Mouse (Mus musculus): Measurements from ENCODE around the gene Cox15.
A peak's percentile ranks its signal among the peaks of the same experiment; 100 is the strongest.

The Cox15 gene

DNA sequence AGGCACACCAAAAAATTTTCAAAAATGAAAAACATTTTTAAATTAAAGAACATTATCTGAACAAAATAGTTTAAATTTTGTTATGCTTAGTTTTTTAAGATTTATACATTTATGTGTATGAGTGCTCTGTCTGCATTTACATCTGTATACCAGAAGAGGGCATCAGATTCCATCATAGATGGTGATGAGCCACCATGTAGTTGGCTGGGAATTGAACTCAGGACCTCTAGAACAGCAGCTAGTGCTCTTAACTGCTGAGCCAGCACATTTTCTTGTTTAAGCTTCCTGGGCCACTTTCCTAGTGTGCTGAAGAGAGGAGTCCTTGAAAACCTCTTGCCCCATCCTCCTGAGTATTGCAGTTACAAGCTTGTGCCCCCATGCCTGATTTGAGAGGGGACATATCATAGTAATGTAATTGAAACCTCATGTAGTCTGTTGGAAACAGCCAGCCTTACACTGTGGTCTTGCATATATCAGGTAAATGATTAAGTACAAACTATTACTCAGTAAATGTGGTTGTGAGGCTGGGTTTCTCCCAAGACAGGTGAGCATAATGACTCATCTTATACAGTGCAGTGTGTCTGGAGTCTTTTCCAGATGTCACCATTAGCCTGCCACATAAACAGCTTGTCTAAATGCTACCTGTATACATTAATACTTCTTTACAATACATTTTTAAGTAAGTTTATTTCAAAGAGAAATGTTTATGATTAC is 8.9 kb upstream of the Cox15 start:
- no peak for DNase-seq

- DNase-seq, result peak; percentile 89 to 90
Measured at GRCm38 (mm10) chr19:43760504-43760903, 7.7 kb upstream of the Cox15 start.

DNA sequence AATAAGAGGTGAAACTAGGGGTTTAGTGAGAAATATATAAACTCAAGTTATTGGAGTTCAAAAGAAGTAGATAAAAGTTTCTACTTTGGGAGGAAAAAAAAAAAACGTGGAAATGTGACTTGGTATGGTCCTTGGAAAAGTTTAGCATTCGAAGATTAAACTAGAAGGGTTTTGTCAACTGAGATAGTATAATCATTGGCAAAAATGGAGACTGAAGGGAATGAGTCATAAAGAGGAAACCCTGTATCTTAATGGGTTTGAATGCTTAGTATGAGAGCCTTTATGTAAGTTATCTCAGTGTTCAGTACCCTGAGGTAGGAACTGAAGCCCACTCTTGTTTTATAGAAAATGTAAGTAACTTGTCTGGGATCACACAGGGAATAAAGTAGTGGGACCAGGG is 2.1 kb upstream of the Cox15 start:
- no peak for DNase-seq

- no peak for DNase-seq
Measured at GRCm38 (mm10) chr19:43754237-43754636, 1.4 kb upstream of the Cox15 start.

- peak; percentile 92 to 95 for DNase-seq
Measured at GRCm38 (mm10) chr19:43753226-43753835, 531 bp upstream of the Cox15 start.

GRCm38 (mm10) chr19:43750008-43750407 is 2.8 kb downstream of the Cox15 start:
- DNase-seq, result no peak

DNA sequence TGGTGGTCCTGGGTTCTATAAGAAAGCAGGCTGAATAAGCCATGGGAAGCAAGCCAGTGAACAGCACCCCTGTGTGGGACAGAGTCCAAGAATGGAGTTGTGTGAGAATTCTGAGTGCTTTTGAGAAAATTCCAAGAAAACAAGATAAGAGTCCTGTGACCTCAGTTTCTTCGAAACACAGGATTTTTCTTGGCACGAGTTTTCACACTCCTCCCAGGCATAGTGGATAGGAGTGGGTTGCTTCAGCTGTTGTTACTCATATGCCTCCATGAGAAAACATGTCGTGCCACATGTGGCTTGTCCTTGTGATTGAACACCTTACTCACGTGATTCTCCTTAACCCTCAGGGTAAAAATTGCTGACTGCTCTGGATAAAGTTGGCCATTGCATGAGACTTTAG is 4.9 kb downstream of the Cox15 start:
- no peak for DNase-seq

- DNase-seq, result no peak
Measured at GRCm38 (mm10) chr19:43745740-43746139, 7.1 kb downstream of the Cox15 start.

GRCm38 (mm10) chr19:43743401-43743800 is 9.4 kb downstream of the Cox15 start:
- no peak for DNase-seq

- no peak for DNase-seq
Measured at GRCm38 (mm10) chr19:43738409-43738808, 14.4 kb downstream of the Cox15 start.

GRCm38 (mm10) chr19:43731157-43731556 is 21.6 kb downstream of the Cox15 start:
- no peak for DNase-seq

DNA sequence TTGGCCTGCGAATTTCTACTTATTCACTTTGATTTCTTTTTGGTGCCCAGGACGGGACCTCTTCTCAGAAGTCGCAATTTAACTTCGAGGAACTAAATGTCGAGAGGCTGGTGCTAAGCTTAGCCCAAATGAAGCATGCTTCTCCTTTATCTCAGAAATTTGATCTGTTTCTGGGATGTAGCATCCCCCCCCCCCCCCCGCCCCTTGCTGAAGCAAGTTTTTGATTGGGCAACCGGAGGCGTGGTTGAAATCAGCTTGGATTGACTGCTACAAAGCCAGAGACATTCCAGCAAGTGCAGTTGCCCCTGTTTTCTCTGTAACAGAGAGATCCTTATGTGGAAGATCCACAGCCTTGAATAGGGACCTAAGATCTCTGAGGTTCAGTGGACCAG is 22.8 kb downstream of the Cox15 start:
- DNase-seq, result peak in 1 of 2 experiments; percentile 35

- peak; percentile 37 to 63 for DNase-seq
Measured at GRCm38 (mm10) chr19:43729296-43730036, 23.3 kb downstream of the Cox15 start.

GRCm38 (mm10) chr19:43726510-43727146 is 26.2 kb downstream of the Cox15 start:
- no peak for DNase-seq

- DNase-seq, result no peak
Measured at GRCm38 (mm10) chr19:43724821-43725220, 28.0 kb downstream of the Cox15 start.

DNA sequence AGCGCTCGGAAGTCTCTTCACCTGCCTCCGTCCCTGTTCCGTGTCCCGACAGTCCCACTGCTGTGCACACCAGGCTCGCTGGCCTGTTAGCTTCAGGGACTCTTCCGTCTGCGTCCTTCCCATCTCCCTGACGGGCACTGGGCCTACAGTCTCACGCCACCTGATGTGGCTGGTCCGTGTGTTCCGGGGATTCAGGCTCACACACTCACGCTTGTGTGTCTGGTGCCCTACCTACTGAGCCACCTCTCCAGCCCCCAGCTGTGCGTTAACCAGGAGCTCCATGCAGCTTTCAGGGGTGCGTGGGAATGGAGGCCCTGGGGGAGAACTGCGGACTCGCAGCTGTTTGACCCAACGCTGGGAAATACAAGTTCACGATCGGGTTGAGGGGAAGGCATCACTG is 28.6 kb downstream of the Cox15 start:
- DNase-seq, result no peak

DNA sequence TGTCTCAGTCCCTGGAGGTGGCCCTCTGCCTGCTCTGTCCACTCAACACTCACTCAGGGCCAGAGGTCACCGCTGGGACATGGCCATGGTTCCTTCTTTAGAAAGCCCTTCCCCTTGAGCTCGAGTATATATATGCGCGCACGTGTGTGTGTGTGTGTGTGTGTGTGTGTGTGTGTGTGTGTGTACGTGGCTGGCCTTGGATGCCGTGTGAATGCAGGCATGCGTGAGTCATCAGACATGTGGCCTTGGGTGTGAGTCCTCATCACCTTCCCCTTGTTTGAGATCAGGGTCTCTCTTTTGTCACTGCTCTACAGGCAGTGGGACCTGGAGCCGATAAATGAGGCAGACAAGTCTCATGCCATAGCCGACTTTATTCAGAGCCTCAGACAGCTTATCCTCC is 29.3 kb downstream of the Cox15 start:
- DNase-seq, result no peak

GRCm38 (mm10) chr19:43722891-43723290 is 29.9 kb downstream of the Cox15 start:
- DNase-seq, result no peak

- DNase-seq, result no peak
Measured at GRCm38 (mm10) chr19:43720061-43720460, 32.7 kb downstream of the Cox15 start.

DNA sequence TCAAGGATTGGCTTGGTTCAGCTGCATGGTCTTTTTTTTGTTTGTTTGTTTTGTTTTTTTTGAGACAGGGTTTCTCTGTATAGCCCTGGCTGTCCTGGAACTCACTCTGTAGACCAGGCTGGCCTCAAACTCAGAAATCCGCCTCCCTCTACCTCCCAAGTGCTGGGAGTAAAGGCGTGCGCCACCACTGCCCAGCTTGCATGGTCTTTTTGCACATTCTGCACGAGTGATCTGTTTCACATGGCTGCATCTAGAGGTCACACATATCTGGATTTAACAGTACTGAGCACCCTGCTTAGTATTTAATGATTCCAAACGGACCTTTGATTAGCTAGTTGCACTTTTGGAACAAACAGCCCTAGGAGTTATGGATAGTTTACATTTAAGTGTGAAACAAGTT is 40.8 kb downstream of the Cox15 start:
- peak in 1 of 2 experiments; percentile 27 for DNase-seq

- peak in 1 of 2 experiments; percentile 26 for DNase-seq
Measured at GRCm38 (mm10) chr19:43711159-43711916, 41.5 kb downstream of the Cox15 start.

DNA sequence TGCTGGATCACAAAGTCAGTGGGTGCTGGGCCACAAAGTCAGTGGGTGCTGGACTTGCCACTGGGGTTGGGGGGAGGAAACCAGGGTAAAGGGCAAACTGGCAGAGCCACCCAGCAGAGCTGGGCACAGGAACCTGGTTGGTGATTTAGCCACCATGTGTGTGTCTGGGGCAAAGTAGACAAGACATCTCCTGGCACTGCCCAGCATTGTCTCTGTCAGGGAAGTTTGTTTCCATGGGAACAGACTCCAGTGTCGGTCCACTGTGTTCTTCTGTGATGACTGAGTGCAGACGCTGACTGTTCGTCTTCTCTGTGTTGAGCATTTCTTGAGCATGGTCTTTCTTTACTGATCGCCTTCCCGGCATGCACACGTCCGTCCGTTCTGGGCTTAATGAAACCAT is 43.5 kb downstream of the Cox15 start:
- DNase-seq, result no peak

DNA sequence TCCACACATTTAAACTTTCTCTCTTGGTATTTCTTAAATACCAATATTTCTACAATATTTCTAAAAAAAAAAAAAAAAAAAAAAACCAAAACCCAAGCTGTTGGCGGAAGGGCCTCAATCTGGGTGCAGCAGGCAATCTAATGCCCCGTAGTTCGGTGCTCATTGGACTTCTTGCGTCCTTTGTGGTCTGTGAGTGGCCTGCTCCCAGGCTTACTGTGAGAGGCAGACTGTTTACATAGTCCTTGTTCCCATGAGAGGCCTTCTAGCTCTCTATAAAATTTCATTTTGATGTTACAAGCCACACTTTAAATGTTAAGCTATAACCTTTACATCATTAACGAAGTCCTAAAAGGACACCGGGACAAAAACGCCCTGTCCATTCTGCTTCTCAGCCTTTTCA is 44.6 kb downstream of the Cox15 start:
- no peak for DNase-seq
